Mouse (Mus musculus) lung, postnatal 0 days (tissue): ENCODE data around the gene Gm7075. TPM values are rescaled to one million over a fixed set of nuclear protein-coding genes. Genes with fewer than 3 reads are reported as not detected.
"Not testable (repeated sequence)": the region's sequence is repeated elsewhere in the genome, so short reads cannot be mapped to it uniquely, and the experiment has no call there.

ENCODE experiments used
- ATAC-seq: fragments of 200-750 bp; cut with Nextera tagmentation; 2 replicates; pipeline ENCODE4 v1.8.0; 2017; ENCODE audit warnings: moderate library complexity
- DNase-seq: peaks from one replicate; pipeline ENCODE4 v3.0.0-alpha.2; 2016; ENCODE audit warnings: low spot score
- H3K27ac ChIP-seq: fragments of 300-500 bp; sonication (generic); 2 replicates; pipeline ENCODE4 v1.5.1; 2014; ENCODE audit warnings: antibody characterized with exemption, mild to moderate bottlenecking, low read length, mixed read lengths
- H3K27me3 ChIP-seq: fragments of 300-500 bp; sonication (generic); replicated peaks from 2 replicates; pipeline ENCODE4 v1.6.1; 2014; ENCODE audit warnings: low read length, mixed read lengths; ENCODE audit not compliant: insufficient read depth
- H3K36me3 ChIP-seq: fragments of 300-500 bp; sonication (generic); 2 replicates; pipeline ENCODE4 v1.6.1; 2014; ENCODE audit warnings: low read length, mixed read lengths; ENCODE audit not compliant: insufficient read depth
- H3K4me1 ChIP-seq: fragments of 300-500 bp; sonication (generic); 2 replicates; pipeline ENCODE4 v1.6.1; 2014; ENCODE audit warnings: antibody characterized with exemption, low read depth, low read length, mixed read lengths; ENCODE audit not compliant: insufficient read depth
- H3K4me2 ChIP-seq: fragments of 300-500 bp; sonication (generic); replicated peaks from 2 replicates; pipeline ENCODE4 v1.6.1; 2014; ENCODE audit warnings: low read depth, mild to moderate bottlenecking, low read length, moderate library complexity, mixed read lengths
- H3K4me3 ChIP-seq: fragments of 300-500 bp; sonication (generic); 2 replicates; pipeline ENCODE4 v1.5.1; 2014; ENCODE audit warnings: low read depth, low read length
- H3K9ac ChIP-seq: fragments of 300-500 bp; sonication (generic); replicated peaks from 2 replicates; pipeline ENCODE4 v1.6.1; 2014; ENCODE audit warnings: low read depth, mild to moderate bottlenecking
- H3K9me3 ChIP-seq: fragments of 300-500 bp; sonication (generic); 2 replicates; pipeline ENCODE4 v1.6.1; 2016; ENCODE audit warnings: low read length, mixed read lengths
- CTCF ChIP-seq: IDR thresholded peaks from 2 replicates; pipeline ENCODE4 v1.5.1; 2016; ENCODE audit warnings: antibody characterized with exemption, mild to moderate bottlenecking
- EP300 ChIP-seq: IDR thresholded peaks from 2 replicates; pipeline ENCODE4 v1.6.1; 2016; ENCODE audit warnings: antibody characterized with exemption, mild to moderate bottlenecking, control low read depth
- whole genome bisulfite sequencing: fragments of 180-500 bp; shearing (Covaris S2); extraction: QIAGEN DNeasy Blood & Tissue Kit; methylation state at CpG from one replicate; pipeline ENCODE4 v1.1.7; 2014; 5-methylcytosine and 5-hydroxymethylcytosine counted together
- polyA plus RNA-seq: library from polyadenylated mRNA; unstranded; fragments of >200 nt; fragmentation: Nextera tagmentation; extraction: Ambion mirVana; gene quantifications from 2 replicates; pipeline ENCODE4 v1.2.1, GENCODE M21; 2015

Gm7075 gene
- polyA plus RNA-seq, 1 experiment from 2014 or later, result not detected

DNA sequence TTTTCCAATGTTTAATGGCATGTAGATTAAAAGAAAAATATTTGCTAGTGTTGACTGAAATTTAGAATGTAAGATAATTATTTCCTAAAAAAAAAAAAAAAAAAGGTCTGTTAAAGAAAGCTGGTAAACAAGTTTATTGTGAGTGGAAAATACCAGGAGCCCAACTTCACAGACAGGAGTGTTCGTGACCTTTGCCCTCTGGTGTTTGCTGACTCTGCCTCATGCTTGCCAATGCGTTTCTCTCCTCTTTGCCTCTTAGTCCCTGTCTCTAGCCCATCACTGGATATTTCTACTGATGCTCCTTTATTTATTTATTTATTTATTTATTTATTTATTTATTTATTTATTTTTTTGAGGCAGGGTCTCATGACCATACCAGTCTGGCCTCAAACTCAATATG, 18.0 kb downstream of the Gm7075 start:
- WGBS, result 79% methylated on average over 2 of the region's 2 CpGs
- H3K9ac ChIP-seq, result no peak overlapping the region

DNA sequence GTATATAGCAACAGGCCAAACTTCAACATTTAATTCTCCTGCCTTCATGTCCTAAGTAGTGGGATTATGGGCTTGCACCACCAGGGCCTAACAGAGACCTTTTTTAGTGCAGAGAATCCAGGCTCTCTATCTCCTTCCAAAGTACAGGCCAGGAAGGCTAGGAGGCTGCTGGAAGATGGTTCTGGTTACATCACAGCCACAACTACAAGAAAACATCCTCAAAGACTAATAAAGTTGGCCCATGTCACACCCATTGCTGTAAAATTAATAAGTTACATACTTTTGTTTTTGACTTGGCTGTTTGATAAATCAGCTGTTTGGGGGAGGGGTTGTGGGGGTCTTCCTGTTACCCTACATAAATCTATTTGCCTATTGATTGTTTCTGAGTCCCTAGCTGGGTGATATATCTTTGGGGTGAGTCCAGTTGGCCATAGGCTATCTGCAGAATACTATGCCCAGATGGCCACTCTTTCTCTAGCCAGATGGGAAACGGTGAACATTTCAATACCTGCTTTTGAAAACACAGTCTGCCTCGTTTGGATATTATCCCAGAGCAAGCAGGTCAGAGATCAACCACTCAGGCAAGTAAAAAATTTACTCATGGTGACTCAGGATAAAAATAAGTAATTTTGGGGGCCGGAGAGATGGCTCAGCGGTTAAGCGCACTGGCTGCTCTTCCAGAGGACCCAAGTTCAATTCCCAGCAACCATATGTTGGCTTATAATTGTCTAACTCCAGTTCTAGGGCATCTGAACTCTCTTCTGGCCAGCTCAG, 18.7 kb downstream of the Gm7075 start:
- no peaks in the 10 kb centered on the region for H3K9me3 ChIP-seq
- H3K4me2 ChIP-seq, result no peak overlapping the region
- WGBS, result 79% methylated on average over 5 of the region's 5 CpGs
- ATAC-seq (no peak), DNase-seq (no peak)
- TF ChIP-seq CTCF, result no peak
- H3K4me3 ChIP-seq, result no peak overlapping the region
- no peaks in the 10 kb centered on the region for H3K36me3 ChIP-seq
- H3K9ac ChIP-seq, result no peak overlapping the region
- H3K4me1 ChIP-seq, result no peaks in the 10 kb centered on the region
- no peak overlapping the region for H3K27ac ChIP-seq
- H3K27me3 ChIP-seq, result no peaks in the 10 kb centered on the region

More for the DNA sequence above, 18.0 kb downstream of the Gm7075 start:
- DNase-seq (no peak), ATAC-seq (no peak)
- no peaks in the 10 kb centered on the region for H3K4me1 ChIP-seq
- H3K9me3 ChIP-seq, result no peaks in the 10 kb centered on the region
- H3K27ac ChIP-seq, result no peak overlapping the region
- TF ChIP-seq EP300 (no peak), CTCF (no peak)
- no peak overlapping the region for H3K4me2 ChIP-seq
- H3K36me3 ChIP-seq, result no peaks in the 10 kb centered on the region
- H3K27me3 ChIP-seq, result no peaks in the 10 kb centered on the region
- H3K4me3 ChIP-seq, result no peak overlapping the region

DNA sequence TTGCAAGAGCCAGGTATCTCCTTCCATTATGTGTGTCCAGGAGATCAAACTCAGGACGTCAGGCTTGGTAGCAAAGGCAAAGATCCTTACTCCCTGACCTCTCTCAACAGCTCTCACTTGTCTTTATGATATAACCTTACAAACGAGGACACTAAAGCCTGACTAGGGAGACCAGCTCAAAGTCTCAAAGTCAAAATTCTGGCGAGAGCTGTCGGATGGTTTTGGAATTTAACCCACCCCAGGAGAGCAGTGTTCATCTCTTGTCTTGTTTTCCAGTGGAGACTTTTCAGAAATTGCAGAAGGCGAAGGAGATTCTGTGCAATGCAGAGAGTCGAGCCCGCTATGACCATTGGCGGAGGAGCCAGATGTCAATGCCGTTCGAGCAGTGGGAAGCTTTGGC, 24.6 kb downstream of the Gm7075 start:
- no peaks in the 10 kb centered on the region for H3K9me3 ChIP-seq
- H3K4me3 ChIP-seq, result no peak overlapping the region
- DNase-seq (no peak), ATAC-seq (no peak)
- no peak overlapping the region for H3K9ac ChIP-seq
- no peaks in the 10 kb centered on the region for H3K27me3 ChIP-seq
- no peak for TF ChIP-seq CTCF
- no peak for TF ChIP-seq EP300
- no peak overlapping the region for H3K27ac ChIP-seq
- H3K36me3 ChIP-seq, result no peaks in the 10 kb centered on the region
- WGBS, result 88% methylated on average over 10 of the region's 10 CpGs
- H3K4me2 ChIP-seq, result no peak overlapping the region
- no peaks in the 10 kb centered on the region for H3K4me1 ChIP-seq

DNA sequence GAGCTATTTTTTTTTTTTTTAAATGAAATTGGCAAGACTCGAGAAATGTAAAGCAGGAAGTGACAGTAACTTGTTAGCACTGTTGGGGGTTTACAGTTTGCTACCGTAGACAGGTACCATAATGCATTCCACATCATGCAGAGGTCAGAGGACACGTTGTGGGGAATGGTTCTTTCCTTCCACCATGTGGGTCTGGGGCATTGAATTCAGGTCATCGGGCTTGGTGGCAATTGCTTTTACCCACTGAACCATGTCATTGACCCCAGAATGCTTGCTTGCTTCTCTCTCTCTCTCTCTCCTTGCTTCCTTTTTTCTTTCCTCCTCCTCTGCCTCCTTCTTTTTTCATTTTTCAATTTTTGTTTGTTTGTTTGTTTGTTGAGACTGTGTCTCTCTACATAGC, 32.6 kb downstream of the Gm7075 start:
- H3K27me3 ChIP-seq, result no peaks in the 10 kb centered on the region
- H3K9ac ChIP-seq, result no peak overlapping the region
- H3K36me3 ChIP-seq, result no peaks in the 10 kb centered on the region
- 66% methylated on average over 4 of the region's 4 CpGs for WGBS
- ATAC-seq, result no peak
- no peak for DNase-seq
- H3K27ac ChIP-seq, result no peak overlapping the region
- no peaks in the 10 kb centered on the region for H3K4me1 ChIP-seq
- H3K4me3 ChIP-seq, result no peak overlapping the region
- TF ChIP-seq CTCF, result no peak
- H3K4me2 ChIP-seq, result no peak overlapping the region
- H3K9me3 ChIP-seq, result no peaks in the 10 kb centered on the region

DNA sequence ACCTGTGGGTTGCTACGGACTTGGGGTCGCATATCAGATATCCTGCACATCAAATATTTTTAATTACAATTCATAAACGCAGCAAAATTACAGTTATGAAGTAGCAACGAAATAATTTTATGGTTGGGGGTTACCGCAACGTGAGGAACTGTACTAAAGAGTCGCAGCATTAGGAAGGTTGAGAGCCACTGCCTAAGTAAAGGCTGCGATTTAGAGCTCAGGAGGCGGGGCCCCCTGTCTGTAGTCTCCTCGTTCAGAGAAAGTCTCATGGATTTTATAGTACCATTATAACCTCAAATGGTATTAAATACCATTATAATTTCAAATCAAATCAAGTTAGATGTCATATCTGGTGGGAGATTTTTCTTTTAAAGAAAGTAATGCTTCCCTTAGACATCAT, 34.6 kb downstream of the Gm7075 start:
- TF ChIP-seq EP300 (no peak), CTCF (no peak)
- Histone ChIP-seq H3K4me2 (peak overlapping the region; percentile 78), H3K27ac (no peak overlapping the region), H3K4me1 (no peaks in the 10 kb centered on the region), H3K36me3 (no peaks in the 10 kb centered on the region), H3K9me3 (no peaks in the 10 kb centered on the region), H3K9ac (peak overlapping the region; percentile 52), H3K27me3 (no peaks in the 10 kb centered on the region), H3K4me3 (peak overlapping the region; percentile 53)
- no peak for ATAC-seq
- DNase-seq, result no peak
- 2% methylated on average over 10 of the region's 10 CpGs for WGBS

GRCm38 (mm10) chr10:63386444-63386843, 35.1 kb downstream of the Gm7075 start:
- ATAC-seq (peak; percentile 79), DNase-seq (peak; percentile 96)
- TF ChIP-seq EP300 (no peak), CTCF (no peak)
- WGBS, result under 1% methylated on average over 19 of the region's 19 CpGs
- Histone ChIP-seq H3K9ac (peak overlapping the region; percentile 52), H3K4me3 (peak overlapping the region; percentile 53), H3K4me2 (peak overlapping the region; percentile 78), H3K36me3 (no peaks in the 10 kb centered on the region), H3K9me3 (no peaks in the 10 kb centered on the region), H3K27ac (peak overlapping the region; percentile 73; the same call in 1 of the 2 replicates), H3K27me3 (no peaks in the 10 kb centered on the region), H3K4me1 (0 out of 2 replicates have a peak, but pooled peaks cover 5% of the 10 kb centered on the region)

- H3K27ac ChIP-seq, H3K4me1 ChIP-seq, DNase-seq, H3K9me3 ChIP-seq, H3K36me3 ChIP-seq, H3K9ac ChIP-seq, H3K27me3 ChIP-seq, ATAC-seq: not testable (repeated sequence)
- Histone ChIP-seq H3K4me2 (peak overlapping the region; percentile 78), H3K4me3 (peak overlapping the region; percentile 53)
- WGBS, result 23% methylated on average over 5 of the region's 5 CpGs
These were observed 35.7 kb downstream of the Gm7075 start for GRCm38 (mm10) chr10:63385897-63386296.
